Comparison of ENCODE assay signal across 24 mouse cellular contexts in the genomic region with DNA sequence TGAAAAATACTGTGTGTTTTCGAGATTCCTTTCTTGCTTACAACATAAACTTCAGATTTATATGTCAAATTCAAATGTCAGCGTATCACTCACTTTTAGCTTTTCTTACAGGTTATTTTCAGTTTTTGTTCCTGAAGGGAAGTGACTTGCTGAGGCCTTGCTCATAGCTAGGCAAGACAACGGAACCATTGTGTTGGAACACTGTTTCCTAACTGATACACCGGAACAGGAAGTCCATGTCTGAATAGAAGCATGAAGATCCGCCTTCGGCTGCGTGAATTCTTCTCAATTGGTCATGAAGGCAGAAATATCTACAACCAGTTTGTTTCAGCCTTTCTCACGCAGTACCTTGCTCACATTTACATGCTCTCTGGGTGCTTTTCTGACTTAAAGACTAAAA.
"Had no signal": no experiment of that assay in that cellular context is flagged by ENCODE, and none has a peak within 500 bp of the region (broad histone marks: within the 10 kb centered on the region; RNA-seq: fewer than 3 reads in every experiment).

No protein-coding gene starts in this region.

- DNase-seq: kidney, adult 2 months; kidney, postnatal 36 days; layer of hippocampus, postnatal 36 days; liver, postnatal 0 days; lung, embryonic 14.5 days; lung, postnatal 4 days; thymus, adult 2 months; thymus, postnatal 14 days; thymus, postnatal 4 days had no signal

- H3K4me3 ChIP-seq: left cerebral cortex, adult 2 months; limb, embryonic 12.5 days; limb, embryonic 15.5 days; megakaryocyte, embryonic 14.5 days; midbrain, embryonic 10.5 days; midbrain, embryonic 13.5 days; myocyte; neural tube, embryonic 13.5 days had no signal

- H3K27ac ChIP-seq: kidney, postnatal 0 days; left cerebral cortex, adult 2 months; limb, embryonic 12.5 days; limb, embryonic 15.5 days; liver, embryonic 14.5 days; midbrain, embryonic 10.5 days; midbrain, embryonic 13.5 days; neural tube, embryonic 13.5 days; stomach, postnatal 0 days had no signal

- H3K27me3 ChIP-seq: limb, embryonic 12.5 days; limb, embryonic 15.5 days; megakaryocyte, embryonic 14.5 days; midbrain, embryonic 13.5 days; neural tube, embryonic 13.5 days had no signal

- H3K36me3 ChIP-seq: limb, embryonic 12.5 days; limb, embryonic 15.5 days; midbrain, embryonic 10.5 days; midbrain, embryonic 13.5 days; neural tube, embryonic 13.5 days had no signal

- ATAC-seq: intestine, postnatal 0 days; liver, postnatal 0 days; lung, postnatal 0 days; midbrain, embryonic 13.5 days; midbrain, embryonic 16.5 days had no signal

- H3K4me2 ChIP-seq: limb, embryonic 12.5 days; limb, embryonic 15.5 days; liver, embryonic 11.5 days; lung, embryonic 14.5 days; midbrain, embryonic 13.5 days; neural tube, embryonic 13.5 days had no signal

- H3K9ac ChIP-seq: limb, embryonic 12.5 days; limb, embryonic 15.5 days; liver, embryonic 14.5 days; liver, postnatal 0 days; lung, embryonic 14.5 days; midbrain, embryonic 13.5 days; neural tube, embryonic 13.5 days had no signal

- H3K9me3 ChIP-seq: limb, embryonic 12.5 days; limb, embryonic 15.5 days; megakaryocyte, embryonic 14.5 days; midbrain, embryonic 10.5 days; midbrain, embryonic 13.5 days; neural tube, embryonic 13.5 days had no signal

- H3K4me1 ChIP-seq: limb, embryonic 12.5 days; limb, embryonic 15.5 days; midbrain, embryonic 10.5 days; midbrain, embryonic 13.5 days; neural tube, embryonic 13.5 days had no signal
